Mouse (Mus musculus) large intestine, adult 2 months (tissue): ENCODE results near the gene Rbm31y. TPM values are rescaled to one million over a fixed set of nuclear protein-coding genes. Genes with fewer than 3 reads are reported as not detected.
"Not testable (repeated sequence)": the region's sequence is repeated elsewhere in the genome, so short reads cannot be mapped to it uniquely, and the experiment has no call there.

Experiments
- DNase-seq: peaks from one replicate; pipeline ENCODE4 v3.0.0-alpha.2; 2012; ENCODE audit warnings: low read depth, low spot score
- WGBS: fragments of 180-500 bp; shearing (Covaris S2); methylation state at CpG from one replicate; pipeline ENCODE4 v1.1.7; 2018; 5-methylcytosine and 5-hydroxymethylcytosine counted together
- polyA plus RNA-seq: library from polyadenylated mRNA; depleted of rRNA; stranded (reverse); fragments of >200 nt; gene quantifications from 2 replicates; pipeline ENCODE4 v1.2.3, GENCODE M21; 2012; rRNA removed

Gene Rbm31y
- polyA plus RNA-seq, result not detected in 2 replicates

DNA sequence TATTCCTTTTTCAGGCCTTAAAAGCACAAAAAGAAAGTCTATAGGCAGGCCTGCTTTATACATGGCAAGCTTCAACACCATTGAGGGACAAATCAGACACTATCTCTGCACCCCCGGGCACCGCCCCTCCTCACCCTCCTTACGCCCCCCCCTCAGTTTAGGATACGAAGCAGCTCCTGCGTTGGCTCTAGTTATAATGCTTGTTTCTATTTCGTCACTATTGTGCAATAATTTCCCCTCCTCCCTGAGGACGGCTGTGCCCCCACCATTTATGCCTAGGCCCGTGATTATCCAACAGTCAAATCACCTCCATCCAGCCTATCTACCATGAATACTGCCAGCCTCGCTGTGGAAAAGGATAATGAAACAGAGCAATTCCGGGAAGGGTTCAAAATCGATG, at the start of gene Rbm31y:
Rbm31y (plus strand) TSS at position 301 of the 400 bp plus-strand sequence.
- WGBS, result no CpG with 5 or more reads among the region's 11 CpGs
- DNase-seq, result not testable (repeated sequence)
